9 mouse cellular contexts compared by ENCODE assay signal in genomic region chr7:142672120-142672519, GRCm38 (mm10). TPM values are rescaled to one million over a fixed set of nuclear protein-coding genes. Genes with fewer than 3 reads are reported as not detected.
DNase-seq lines count a peak whose midpoint lies in the region; ATAC-seq and TF ChIP-seq lines count a peak whose summit lies in the region.
"Had no signal": no experiment of that assay in that cellular context is flagged by ENCODE, and none has a peak within 500 bp of the region (broad histone marks: within the 10 kb centered on the region; RNA-seq: fewer than 3 reads in every experiment).

No protein-coding gene starts in this region.

- no peak overlapping the region for H3K9ac ChIP-seq in intestine, postnatal 0 days (ENCODE audit: low read depth, low read length)
- H3K9ac ChIP-seq in intestine, embryonic 15.5 days: no peak overlapping the region
- H3K9ac ChIP-seq in CH12.LX (ENCODE audit: insufficient read depth, low read depth): no peak overlapping the region
- no peak overlapping the region for H3K9ac ChIP-seq in midbrain, postnatal 0 days (replicated peaks; ENCODE audit: low read length, poor library complexity, severe bottlenecking)
- H3K9ac ChIP-seq: limb, embryonic 12.5 days had no signal

- DNase-seq in CH12.LX (ENCODE audit: extremely low read depth): peak; percentile 42
- DNase-seq in c-Kit-positive CD71-positive TER-119-negative erythroid progenitor cells, embryonic 14.5 days (ENCODE audit: low read depth): peak; percentile 14
- DNase-seq in forelimb bud, embryonic 11.5 days (ENCODE audit: low read depth, low spot score): peak; percentile 70
- DNase-seq in layer of hippocampus, postnatal 14 days (ENCODE audit: low spot score in 2 of 2): peak; percentile 62 to 82
- DNase-seq in midbrain, postnatal 0 days (ENCODE audit: low spot score): peak; percentile 72

- dilution Hi-C loops in CH12.LX (cut with MboI; ENCODE audit: extremely low pct_ligation_motif_present, extremely low pct_unique_long_range_greater_than_20kb, low sequenced_read_pairs): no loop called here

- TF ChIP-seq POLR2A in CH12.LX (IDR thresholded peaks at IDR 0.05; ENCODE audit: low read depth, low read length): no peak

- WGBS in intestine, postnatal 0 days: 18% methylated on average over 4 of the region's 4 CpGs
- 20% methylated on average over 4 of the region's 4 CpGs for WGBS in intestine, embryonic 15.5 days
- WGBS in midbrain, postnatal 0 days: 8% methylated on average over 4 of the region's 4 CpGs

- in situ Hi-C loops in CH12.LX (cut with MboI; ENCODE audit: low pct_ligation_motif_present, low pct_unique_long_range_greater_than_20kb, low sequenced_read_pairs): loop anchor here (10.0 kb wide), 2 partner anchors 127 to 337 kb away; no protein-coding TSS in a partner anchor

- no peak overlapping the region for H3K4me3 ChIP-seq in intestine, postnatal 0 days (ENCODE audit: low read depth, low read length)
- H3K4me3 ChIP-seq in intestine, embryonic 15.5 days (replicated peaks): no peak overlapping the region
- H3K4me3 ChIP-seq in CH12.LX (replicated peaks in 1 of 3; ENCODE audit: low read depth in 2 of 3, low read length in 2 of 3, poor library complexity in 1 of 3): no peak overlapping the region
- H3K4me3 ChIP-seq in midbrain, postnatal 0 days (ENCODE audit: low read depth, low read length): no peak overlapping the region
- H3K4me3 ChIP-seq: limb, embryonic 12.5 days had no signal

- no peak overlapping the region for H3K4me2 ChIP-seq in intestine, postnatal 0 days (replicated peaks; ENCODE audit: low read depth)
- H3K4me2 ChIP-seq in intestine, embryonic 15.5 days (replicated peaks): no peak overlapping the region
- H3K4me2 ChIP-seq in CH12.LX (ENCODE audit: insufficient read depth, low read depth, poor library complexity, severe bottlenecking): no peak overlapping the region
- no peak overlapping the region for H3K4me2 ChIP-seq in midbrain, postnatal 0 days (ENCODE audit: low read depth, low read length, poor library complexity, severe bottlenecking)
- H3K4me2 ChIP-seq: limb, embryonic 12.5 days had no signal

- no peaks in the 10 kb centered on the region for H3K27me3 ChIP-seq in intestine, postnatal 0 days (replicated peaks; ENCODE audit: control insufficient read depth, insufficient read depth, low read length)
- H3K27me3 ChIP-seq in intestine, embryonic 15.5 days (replicated peaks): no peaks in the 10 kb centered on the region
- peaks cover 31% of the 10 kb centered on the region for H3K27me3 ChIP-seq in CH12.LX (replicated peaks)
- no peaks in the 10 kb centered on the region for H3K27me3 ChIP-seq in midbrain, postnatal 0 days (ENCODE audit: insufficient read depth, low read length)

- H3K4me1 ChIP-seq in intestine, postnatal 0 days (replicated peaks; ENCODE audit: control insufficient read depth, insufficient read depth, low read length): no peaks in the 10 kb centered on the region
- no peaks in the 10 kb centered on the region for H3K4me1 ChIP-seq in intestine, embryonic 15.5 days (replicated peaks)
- no peaks in the 10 kb centered on the region for H3K4me1 ChIP-seq in CH12.LX (ENCODE audit: control insufficient read depth in 1 of 2, insufficient read depth in 2 of 2)
- H3K4me1 ChIP-seq in midbrain, postnatal 0 days (ENCODE audit: insufficient read depth, low read length): no peaks in the 10 kb centered on the region
- H3K4me1 ChIP-seq: limb, embryonic 12.5 days had no signal

- no peak; the same call in 1 of the 2 replicates for ATAC-seq in intestine, postnatal 0 days
- ATAC-seq in intestine, embryonic 15.5 days: no peak
- no peak for ATAC-seq in midbrain, postnatal 0 days (ENCODE audit: low FRiP score)
- no peak for ATAC-seq in inflammation-experienced regulatory T-cells, adult 6 months

- peak; percentile 88 for TF ChIP-seq CTCF in intestine, postnatal 0 days (IDR thresholded peaks at IDR 0.05; ENCODE audit: low read depth)
- TF ChIP-seq CTCF in CH12.LX (conservative IDR thresholded peaks at IDR 0.05 in 1 of 2, IDR thresholded peaks at IDR 0.05 in 1 of 2; ENCODE audit: low read depth in 2 of 2, low read length in 2 of 2): peak; percentile 67 to 79
- peak; percentile 96 for TF ChIP-seq CTCF in midbrain, postnatal 0 days (IDR thresholded peaks at IDR 0.05)

- H3K36me3 ChIP-seq in intestine, postnatal 0 days (ENCODE audit: control insufficient read depth, insufficient read depth): no peaks in the 10 kb centered on the region; the same call in 1 of the 2 replicates
- peaks cover 4% of the 10 kb centered on the region; the same call in 1 of the 2 replicates for H3K36me3 ChIP-seq in intestine, embryonic 15.5 days
- no peaks in the 10 kb centered on the region for H3K36me3 ChIP-seq in CH12.LX (replicated peaks in 1 of 2; ENCODE audit: control insufficient read depth in 1 of 2, insufficient read depth in 1 of 2, low read length in 1 of 2)
- H3K36me3 ChIP-seq in midbrain, postnatal 0 days (ENCODE audit: insufficient read depth, low read length): no peaks in the 10 kb centered on the region

- no peak for TF ChIP-seq EP300 in CH12.LX (IDR thresholded peaks at IDR 0.05; ENCODE audit: low read length)

- no peaks in the 10 kb centered on the region for H3K79me2 ChIP-seq in CH12.LX (replicated peaks; ENCODE audit: control insufficient read depth, extremely low read depth, insufficient read depth, poor library complexity, severe bottlenecking)

- H3K9me3 ChIP-seq in intestine, postnatal 0 days (ENCODE audit: control insufficient read depth): peaks cover 13% of the 10 kb centered on the region
- H3K9me3 ChIP-seq in intestine, embryonic 15.5 days: 0 out of 2 replicates have a peak, but pooled peaks cover 7% of the 10 kb centered on the region
- peaks cover 22% of the 10 kb centered on the region for H3K9me3 ChIP-seq in CH12.LX (replicated peaks; ENCODE audit: low read length)
- H3K9me3 ChIP-seq in midbrain, postnatal 0 days (ENCODE audit: low read length): no peaks in the 10 kb centered on the region

- no peak overlapping the region for H3K27ac ChIP-seq in intestine, postnatal 0 days (ENCODE audit: low read depth, low read length)
- no peak overlapping the region for H3K27ac ChIP-seq in intestine, embryonic 15.5 days
- H3K27ac ChIP-seq in CH12.LX (ENCODE audit: insufficient read depth, low read depth): no peak overlapping the region
- no peak overlapping the region for H3K27ac ChIP-seq in midbrain, postnatal 0 days (ENCODE audit: low read depth, low read length)
- H3K27ac ChIP-seq: limb, embryonic 12.5 days had no signal

- peak; percentile 73 for TF ChIP-seq RAD21 in CH12.LX (IDR thresholded peaks at IDR 0.05; ENCODE audit: low read depth, low read length)

TF ChIP-seq in CH12.LX, 34 proteins besides CTCF, POLR2A, EP300 and RAD21:
- TF ChIP-seq ELF1 (IDR thresholded peaks at IDR 0.05; ENCODE audit: low read depth, low read length) (no peak), MAFK (IDR thresholded peaks at IDR 0.05; ENCODE audit: insufficient replicate concordance, low read length) (no peak), MXI1 (IDR thresholded peaks at IDR 0.05; ENCODE audit: low read depth, low read length) (no peak), ZC3H11A (IDR thresholded peaks at IDR 0.05; ENCODE audit: low read depth, low read length) (peak; percentile 54), SMC3 (IDR thresholded peaks at IDR 0.05; ENCODE audit: low read depth, low read length) (peak; percentile 85)

RNA-seq across cellular contexts. Expression of gene Gm49394, which starts 2.4 kb away (rescaled TPM):
- polyA plus RNA-seq in intestine, postnatal 0 days (2015; fragmentation: Nextera tagmentation; extraction: Ambion mirVana): not detected in 2 replicates
- 1.0 and 1.4 TPM in 2 replicates for polyA plus RNA-seq in intestine, embryonic 15.5 days (2015; fragmentation: Nextera tagmentation; extraction: Ambion mirVana)
- total RNA-seq in CH12.LX (2012; rRNA removed): not detected in 2 replicates
- total RNA-seq in CH12.LX (2014; rRNA removed): not detected in 2 replicates
- polyA plus RNA-seq in CH12.LX (2012; ENCODE audit: insufficient read length, low read depth): not detected in 2 replicates
- under 1 TPM; 0.09 to 0.12 TPM for total RNA-seq in layer of hippocampus, postnatal 14 days (2021)
- total RNA-seq in midbrain, postnatal 0 days (2014; rRNA removed): not detected in 2 replicates
- polyA plus RNA-seq in midbrain, postnatal 0 days (2015; fragmentation: Nextera tagmentation; extraction: Ambion mirVana): not detected in 2 replicates
- not detected for polyA plus RNA-seq in inflammation-experienced regulatory T-cells, adult 6 months (2017; shearing (Covaris generic))
- polyA plus RNA-seq: limb, embryonic 12.5 days had no signal

RNA-seq across cellular contexts. Expression of gene Igf2, which starts 5.5 kb away (rescaled TPM):
- polyA plus RNA-seq in intestine, postnatal 0 days (2015; fragmentation: Nextera tagmentation; extraction: Ambion mirVana): 483 and 499 TPM in 2 replicates
- polyA plus RNA-seq in intestine, embryonic 15.5 days (2015; fragmentation: Nextera tagmentation; extraction: Ambion mirVana): 958 and 978 TPM in 2 replicates
- not detected in 2 replicates for total RNA-seq in CH12.LX (2012; rRNA removed)
- not detected in 2 replicates for total RNA-seq in CH12.LX (2014; rRNA removed)
- polyA plus RNA-seq in CH12.LX (2012; ENCODE audit: insufficient read length, low read depth): 0.44 TPM in 1 of 2 replicates, not detected in the other
- total RNA-seq in layer of hippocampus, postnatal 14 days (2021): 100 to 1,000 TPM; 132 to 227 TPM
- total RNA-seq in midbrain, postnatal 0 days (2014; rRNA removed): 369 and 380 TPM in 2 replicates
- polyA plus RNA-seq in midbrain, postnatal 0 days (2015; fragmentation: Nextera tagmentation; extraction: Ambion mirVana): 195 and 213 TPM in 2 replicates
- under 1 TPM in 2 of 3 experiments, not detected in 1; 0.19 to 0.26 TPM for polyA plus RNA-seq in inflammation-experienced regulatory T-cells, adult 6 months (2017; shearing (Covaris generic))

Comparison
In these comparisons a context has a peak if more than half of its experiments do, and no peak if none do; other contexts are left out.
1. DNase-seq: peak in every context shown above with its lines; median percentile 72 in layer of hippocampus, postnatal 14 days; 72 in midbrain, postnatal 0 days; 70 in forelimb bud, embryonic 11.5 days; 42 in CH12.LX; 14 in c-Kit-positive CD71-positive TER-119-negative erythroid progenitor cells, embryonic 14.5 days.
2. RNA of gene Igf2, which starts 5.5 kb away (polyA plus RNA-seq): 958 to 978 TPM in intestine, embryonic 15.5 days, 483 to 499 TPM in intestine, postnatal 0 days and 195 to 213 TPM in midbrain, postnatal 0 days; 0.19 to 0.26 TPM in inflammation-experienced regulatory T-cells, adult 6 months and 0.44 TPM in CH12.LX; every median in the first group is over 100 times any median in the second.
3. Peak in every context shown above with its lines, with median percentiles within 50 percentile points of each other: CTCF ChIP-seq.